Mouse (Mus musculus): ENCODE measurements around the gene Ift22. TPM values are rescaled to one million over a fixed set of nuclear protein-coding genes. Genes with fewer than 3 reads are reported as not detected.

Gene Ift22
- 3.7 TPM for polyA plus RNA-seq (2014; fragmentation: Illumina TruSeq; extraction: RNeasy Lipid Tissue Mini Kit (QIAGEN cat#74804); ENCODE audit: low read depth, low replicate concordance)

GRCm38 (mm10) chr5:136907991-136908857 lies at the start of gene Ift22:
Gene Ift22 (plus strand): TSS chr5:136908150.

GRCm38 (mm10) chr5:136882788-136883439 lies 25.0 kb upstream of the Ift22 start, which contains the start of gene Col26a1:
Gene Col26a1 (minus strand): TSS chr5:136883209.

GRCm38 (mm10) chr5:136953015-136953414 lies 45.1 kb downstream of the Ift22 start, which contains the start of gene Fis1:
Gene Fis1 (plus strand): TSS chr5:136953275.

Other genes starting within 250 kb of the Ift22 start
- not detected for gene Myl10, start 215.0 kb upstream of the Ift22 start, polyA plus RNA-seq (2014; fragmentation: Illumina TruSeq; extraction: RNeasy Lipid Tissue Mini Kit (QIAGEN cat#74804); ENCODE audit: low read depth, low replicate concordance)
- gene Col26a1, start 24.9 kb upstream of the Ift22 start, polyA plus RNA-seq (2014; fragmentation: Illumina TruSeq; extraction: RNeasy Lipid Tissue Mini Kit (QIAGEN cat#74804); ENCODE audit: low read depth, low replicate concordance), result not detected
- 9.0 TPM for gene Fis1, start 45.1 kb downstream of the Ift22 start, polyA plus RNA-seq (2014; fragmentation: Illumina TruSeq; extraction: RNeasy Lipid Tissue Mini Kit (QIAGEN cat#74804); ENCODE audit: low read depth, low replicate concordance)
- 26.5 TPM for gene Cldn15, start 58.5 kb downstream of the Ift22 start, polyA plus RNA-seq (2014; fragmentation: Illumina TruSeq; extraction: RNeasy Lipid Tissue Mini Kit (QIAGEN cat#74804); ENCODE audit: low read depth, low replicate concordance)
- 0.66 TPM for gene Plod3, start 78.9 kb downstream of the Ift22 start, polyA plus RNA-seq (2014; fragmentation: Illumina TruSeq; extraction: RNeasy Lipid Tissue Mini Kit (QIAGEN cat#74804); ENCODE audit: low read depth, low replicate concordance)
- gene Znhit1, start 79.9 kb downstream of the Ift22 start, polyA plus RNA-seq (2014; fragmentation: Illumina TruSeq; extraction: RNeasy Lipid Tissue Mini Kit (QIAGEN cat#74804); ENCODE audit: low read depth, low replicate concordance), result 2.3 TPM
- not detected for gene Vgf, start 118.2 kb downstream of the Ift22 start, polyA plus RNA-seq (2014; fragmentation: Illumina TruSeq; extraction: RNeasy Lipid Tissue Mini Kit (QIAGEN cat#74804); ENCODE audit: low read depth, low replicate concordance)
- gene Ap1s1, start 138.0 kb downstream of the Ift22 start, polyA plus RNA-seq (2014; fragmentation: Illumina TruSeq; extraction: RNeasy Lipid Tissue Mini Kit (QIAGEN cat#74804); ENCODE audit: low read depth, low replicate concordance), result 24.8 TPM
- 2.5 TPM for gene Serpine1, start 164.1 kb downstream of the Ift22 start, polyA plus RNA-seq (2014; fragmentation: Illumina TruSeq; extraction: RNeasy Lipid Tissue Mini Kit (QIAGEN cat#74804); ENCODE audit: low read depth, low replicate concordance)
- 31.6 TPM for gene Trim56, start 208.1 kb downstream of the Ift22 start, polyA plus RNA-seq (2014; fragmentation: Illumina TruSeq; extraction: RNeasy Lipid Tissue Mini Kit (QIAGEN cat#74804); ENCODE audit: low read depth, low replicate concordance)
- gene Muc3, start 241.2 kb downstream of the Ift22 start, polyA plus RNA-seq (2014; fragmentation: Illumina TruSeq; extraction: RNeasy Lipid Tissue Mini Kit (QIAGEN cat#74804); ENCODE audit: low read depth, low replicate concordance), result 1,955 TPM